Mouse (Mus musculus): ENCODE measurements around the gene Cpne6.

DNA sequence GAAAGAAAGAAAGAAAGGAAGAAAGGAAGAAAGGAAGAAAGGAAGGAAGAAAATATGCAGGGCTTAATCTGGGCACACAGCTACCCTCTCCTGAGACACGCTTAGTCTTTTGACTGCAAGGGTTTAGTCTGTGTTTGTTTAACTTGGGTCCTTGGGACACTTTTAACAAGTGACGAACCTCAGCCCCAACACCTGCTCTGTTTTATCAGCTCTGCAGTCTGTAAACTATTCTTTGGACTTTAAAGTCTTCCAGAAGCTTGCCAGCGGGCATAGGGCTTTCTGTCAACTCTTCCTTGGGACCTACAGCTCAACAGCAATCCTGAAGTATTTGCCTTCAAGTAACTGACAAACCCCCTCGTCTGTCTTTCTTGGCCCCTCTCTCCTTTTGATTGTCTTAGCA is 48.5 kb upstream of the Cpne6 start:
- TF ChIP-seq POLR2A (IDR thresholded peaks at IDR 0.05; ENCODE audit: control insufficient read depth, low read depth, low read length) (no peak), CTCF (IDR thresholded peaks at IDR 0.05; ENCODE audit: control insufficient read depth, insufficient read depth, insufficient replicate concordance, low read depth, low read length) (no peak)
